Mouse (Mus musculus) kidney, postnatal 25 days (tissue): ENCODE data around the gene Enpp6.

Experiments used
- DNase-seq, 2 experiments: peaks; one replicate each; pipeline ENCODE4 v3.0.0; 2021; ENCODE audit warnings: mixed read lengths in 2 of 2

Enpp6 gene

DNA sequence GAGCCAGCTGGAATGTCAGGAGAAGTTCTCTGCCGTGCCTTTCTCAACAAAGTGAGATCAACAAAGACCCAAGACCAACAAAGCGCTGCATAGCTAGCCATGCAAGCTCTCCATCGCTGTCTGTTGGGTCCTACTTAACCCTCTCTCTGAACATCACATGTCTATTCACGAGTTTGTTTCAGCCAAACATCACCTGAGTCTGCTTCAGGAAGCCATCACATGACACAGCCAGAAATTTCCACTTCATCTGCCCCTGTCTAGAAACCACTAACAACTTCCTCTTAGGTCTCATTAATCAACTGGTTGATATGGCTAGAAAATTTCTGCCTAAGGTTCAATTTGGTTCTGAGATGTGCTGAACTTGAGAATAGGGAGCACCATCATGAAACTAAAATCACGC lies 85.3 kb downstream of the Enpp6 start:
- DNase-seq = no peak

DNA sequence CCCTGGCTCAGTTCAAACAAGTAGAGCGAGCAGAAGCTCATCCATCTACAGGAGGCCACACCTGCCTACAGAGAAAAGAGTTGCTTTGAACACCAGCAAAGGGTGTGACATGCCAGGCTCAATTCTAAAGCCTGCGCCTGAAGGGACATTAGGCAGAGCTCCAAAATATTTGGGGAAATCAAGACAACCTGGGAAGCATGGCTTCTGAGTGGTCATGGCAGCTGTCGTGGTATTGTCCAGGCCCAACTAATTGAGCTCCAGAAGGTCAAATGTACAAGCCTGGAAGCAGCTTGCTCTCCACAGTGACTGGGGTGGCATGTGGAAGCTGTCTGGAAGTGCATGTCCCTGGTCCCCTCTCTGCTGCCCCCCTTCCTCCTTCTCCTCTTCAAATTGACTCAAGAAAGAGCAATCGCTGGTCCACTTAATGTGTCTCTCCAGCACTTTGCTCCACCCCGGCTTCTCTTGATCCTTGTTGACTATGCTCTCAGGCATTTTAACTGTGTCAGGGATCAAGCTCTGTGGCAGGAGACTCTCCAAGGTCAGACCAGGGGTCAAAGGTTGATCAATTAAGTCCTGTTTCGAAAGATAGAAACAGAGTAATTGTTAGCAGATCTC lies 89.4 kb downstream of the Enpp6 start:
- DNase-seq = no peak

DNA sequence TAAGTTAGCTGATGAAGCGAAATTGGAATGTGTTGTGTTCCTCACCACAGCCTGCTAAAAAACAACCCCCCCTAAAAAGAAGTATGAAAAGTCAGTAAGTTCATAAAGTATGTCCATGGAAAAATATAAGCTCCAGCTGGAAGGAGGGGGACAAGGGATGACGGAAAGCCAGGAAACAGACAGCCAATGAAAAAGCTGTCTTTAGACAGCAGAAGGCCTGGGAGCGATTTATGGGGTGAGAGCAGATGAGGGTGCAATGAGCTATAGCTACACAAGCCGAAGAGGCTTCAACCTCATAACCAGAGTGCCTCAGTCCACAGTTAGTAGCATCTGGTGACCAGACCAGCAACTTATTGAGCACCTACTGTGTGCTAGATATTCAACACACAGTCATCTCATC lies 93.3 kb downstream of the Enpp6 start:
- no peak for DNase-seq

DNA sequence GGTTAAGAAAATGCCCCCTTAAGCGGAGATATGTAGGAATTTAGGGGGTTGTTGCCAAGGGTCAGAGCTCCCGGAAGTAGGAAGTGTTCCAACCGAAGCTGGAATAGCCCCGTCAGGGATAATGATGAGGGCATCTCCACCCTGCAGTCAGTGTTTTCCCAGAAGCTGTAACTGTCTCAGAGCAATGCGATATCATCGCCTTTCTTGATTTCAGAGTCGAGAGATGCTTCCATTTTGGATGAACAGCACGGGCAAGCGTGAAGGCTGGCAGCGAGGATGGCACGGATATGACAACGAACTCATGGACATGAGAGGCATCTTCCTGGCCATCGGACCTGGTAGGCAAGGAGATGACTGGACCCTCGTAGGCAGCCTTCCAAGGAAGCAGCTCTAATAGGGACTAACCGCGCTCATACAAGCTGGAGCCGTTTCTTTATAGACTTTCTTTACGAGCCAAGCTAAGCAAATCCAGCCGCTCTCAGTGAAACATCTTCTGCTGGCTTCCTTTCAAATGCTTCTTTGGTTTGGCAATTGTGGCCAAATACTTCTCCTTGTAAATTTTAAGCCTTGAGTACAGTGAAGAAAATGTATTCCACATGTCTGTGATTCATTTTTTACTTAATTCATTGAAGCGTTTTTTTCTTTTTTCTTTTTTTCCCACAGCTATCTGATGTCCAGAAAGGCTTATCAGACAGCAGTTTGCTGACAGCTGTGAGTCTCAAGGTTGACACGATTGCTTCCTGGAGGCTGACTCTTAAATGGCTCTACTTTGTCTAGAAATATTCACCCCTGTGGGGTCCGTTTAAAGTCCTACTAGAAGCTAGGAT lies 95.7 kb downstream of the Enpp6 start:
- peak; percentile 6 to 26 for DNase-seq

DNA sequence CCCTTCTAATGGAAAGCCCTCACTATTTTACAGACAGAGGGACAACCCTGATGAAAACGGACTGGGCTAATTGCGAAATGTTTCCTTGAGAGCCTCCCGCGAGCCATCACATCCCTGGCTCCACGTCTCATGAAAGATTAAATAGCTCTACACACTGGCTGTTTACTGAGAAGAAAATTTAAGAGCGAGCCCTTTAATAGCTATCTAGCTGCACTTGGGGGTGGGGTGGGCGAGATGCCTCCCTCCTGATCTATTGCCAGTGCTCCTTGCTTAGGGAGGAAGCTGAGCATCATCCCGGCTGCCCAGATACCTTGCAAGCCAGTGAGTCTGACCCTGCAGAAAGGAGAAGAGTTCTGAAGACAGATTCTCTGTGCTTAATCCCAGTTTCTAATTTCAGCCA lies 103.3 kb downstream of the Enpp6 start:
- DNase-seq = no peak

DNA sequence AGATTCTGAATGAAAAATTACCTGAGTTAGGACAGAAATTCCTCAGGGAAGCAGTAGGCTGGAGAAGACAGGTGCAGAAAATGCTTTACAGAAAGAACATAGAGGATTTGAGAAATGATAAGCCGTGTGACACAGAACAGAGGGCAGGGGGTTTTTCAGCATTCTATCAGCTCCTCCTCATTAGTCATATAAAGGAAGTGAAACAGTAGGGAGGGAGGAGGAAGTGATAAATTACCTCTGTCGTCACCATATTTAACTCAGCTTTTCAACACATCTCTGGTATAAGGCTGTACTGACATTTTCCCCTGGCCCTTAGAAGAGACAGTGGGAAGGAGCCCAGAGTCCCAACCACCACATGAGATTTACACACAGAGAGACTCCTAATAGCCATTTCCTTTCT lies 118.9 kb downstream of the Enpp6 start:
- DNase-seq = no peak

DNA sequence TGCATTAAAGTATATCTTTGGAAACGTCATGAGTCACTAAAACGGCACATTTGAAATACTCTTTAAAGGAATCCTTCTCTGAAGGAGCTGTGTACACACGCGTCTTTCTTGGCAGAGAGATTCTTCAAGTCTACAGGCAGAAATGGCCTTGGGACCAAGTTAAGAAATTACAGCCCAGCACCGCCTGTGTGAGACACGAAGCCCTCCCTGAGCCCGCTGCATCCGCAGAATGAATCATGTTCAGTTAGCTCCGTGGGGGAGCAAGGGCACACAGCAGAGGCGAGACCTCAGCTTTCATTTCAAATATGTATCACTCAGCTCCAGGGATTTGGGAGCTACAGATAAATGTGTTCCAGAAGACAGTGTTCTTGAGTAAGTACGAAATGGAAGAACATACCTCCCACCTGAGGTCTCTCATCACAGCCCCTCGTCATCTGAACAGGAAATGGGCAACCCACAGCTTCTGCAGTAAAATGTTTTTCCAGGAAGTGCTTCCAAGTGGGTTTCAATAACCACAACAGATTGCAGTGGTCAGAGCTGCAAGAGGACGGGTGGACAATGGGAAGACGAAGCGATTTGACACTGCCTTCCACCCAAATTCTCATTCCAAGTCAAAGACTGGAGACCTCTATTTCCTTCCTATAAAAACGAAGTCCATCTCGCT lies 127.6 kb downstream of the Enpp6 start:
- no peak for DNase-seq

DNA sequence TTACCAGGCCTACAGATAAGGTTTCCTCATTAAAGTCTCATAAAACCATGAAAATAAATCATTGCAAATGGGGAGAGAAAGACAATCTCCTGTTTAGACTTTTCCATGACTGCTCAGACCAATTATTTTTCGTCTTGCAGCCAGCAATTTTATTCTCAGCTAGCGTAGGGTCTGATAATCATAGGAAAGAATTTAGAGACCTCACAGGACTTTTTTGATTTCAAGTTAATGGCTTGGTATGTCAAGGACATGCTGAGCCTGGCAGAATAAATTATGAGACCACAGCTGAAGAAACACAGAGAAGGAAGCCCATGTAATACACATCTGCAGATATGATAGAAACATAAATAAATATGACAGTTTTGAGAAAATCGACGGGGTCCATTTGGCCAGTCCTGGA lies 130.6 kb downstream of the Enpp6 start:
- no peak for DNase-seq

DNA sequence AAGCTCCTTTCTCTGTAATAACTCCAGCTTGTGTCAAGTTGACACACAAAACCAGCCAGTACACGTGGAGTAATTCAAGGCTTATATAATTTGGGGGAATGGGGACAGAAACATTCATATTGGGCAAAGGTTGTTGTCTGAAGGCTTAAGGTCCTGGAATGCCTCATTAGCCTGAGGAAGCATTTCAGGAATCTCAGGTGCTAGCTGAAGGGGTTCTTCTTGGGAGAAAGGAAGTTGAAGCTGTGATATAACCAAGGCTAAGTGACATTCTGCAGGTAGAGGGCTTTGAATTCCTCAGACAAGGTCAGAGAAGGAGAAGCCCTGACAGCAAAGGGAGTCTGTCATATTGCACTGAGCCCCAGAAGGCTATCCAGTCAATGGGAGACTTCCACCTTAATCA lies 133.2 kb downstream of the Enpp6 start:
- no peak for DNase-seq

DNA sequence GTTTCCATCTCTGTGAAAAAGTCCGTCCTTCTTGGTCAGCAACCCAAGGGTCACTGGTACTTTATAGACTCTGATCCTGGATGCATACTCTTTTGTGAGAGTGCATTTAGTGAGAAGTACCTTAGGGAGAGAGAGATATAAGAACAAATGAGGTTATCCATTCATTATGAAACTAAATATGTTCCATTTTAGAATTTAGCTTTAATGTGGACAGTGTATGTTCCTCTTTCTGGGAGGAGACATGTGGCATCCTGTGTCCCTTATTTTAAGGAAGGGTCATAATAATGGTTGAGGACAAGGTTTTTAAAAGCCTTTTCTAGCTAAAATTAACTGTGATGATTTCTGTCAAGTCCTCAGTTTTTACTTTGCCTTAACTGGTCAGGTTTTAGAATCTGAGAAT lies 142.2 kb downstream of the Enpp6 start:
- DNase-seq = no peak

DNA sequence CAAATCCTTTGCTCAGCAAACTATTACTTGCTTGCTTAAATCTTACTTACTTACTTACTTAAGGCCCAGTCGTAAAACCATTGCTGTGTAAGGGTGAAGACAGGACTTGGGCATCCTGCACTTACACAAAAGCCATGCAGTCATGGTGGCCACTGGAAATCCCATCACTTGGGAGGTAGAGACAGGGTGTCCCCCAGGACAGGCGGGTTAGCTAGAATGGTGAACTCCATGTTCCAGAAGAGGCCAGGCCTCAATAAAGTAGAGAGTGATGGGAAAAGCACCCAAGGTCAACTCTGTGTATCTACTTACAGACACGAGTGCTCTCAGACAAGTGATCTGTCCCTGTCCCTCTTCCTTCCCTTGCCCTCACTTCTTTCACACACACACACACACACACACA lies 146.7 kb downstream of the Enpp6 start:
- DNase-seq = no peak

DNA sequence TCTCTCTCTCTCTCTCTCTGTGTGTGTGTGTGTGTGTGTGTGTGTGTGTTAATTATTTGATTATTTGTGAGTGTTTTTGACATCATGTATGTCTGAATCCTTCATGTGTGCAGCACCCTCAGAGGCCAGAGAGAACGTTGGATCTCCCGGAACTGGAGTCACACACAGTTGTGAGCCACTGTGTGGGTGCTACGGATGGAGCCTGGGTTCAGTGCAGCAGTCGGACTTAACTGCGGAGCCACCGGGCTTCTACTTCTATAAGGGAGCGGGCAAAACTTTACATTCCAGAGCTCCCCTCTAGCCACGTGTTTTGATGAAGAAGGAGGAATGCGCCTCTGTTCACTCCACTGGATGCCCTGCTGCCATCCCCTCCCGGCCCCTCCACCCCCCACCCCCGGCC lies 148.0 kb downstream of the Enpp6 start:
- no peak for DNase-seq

DNA sequence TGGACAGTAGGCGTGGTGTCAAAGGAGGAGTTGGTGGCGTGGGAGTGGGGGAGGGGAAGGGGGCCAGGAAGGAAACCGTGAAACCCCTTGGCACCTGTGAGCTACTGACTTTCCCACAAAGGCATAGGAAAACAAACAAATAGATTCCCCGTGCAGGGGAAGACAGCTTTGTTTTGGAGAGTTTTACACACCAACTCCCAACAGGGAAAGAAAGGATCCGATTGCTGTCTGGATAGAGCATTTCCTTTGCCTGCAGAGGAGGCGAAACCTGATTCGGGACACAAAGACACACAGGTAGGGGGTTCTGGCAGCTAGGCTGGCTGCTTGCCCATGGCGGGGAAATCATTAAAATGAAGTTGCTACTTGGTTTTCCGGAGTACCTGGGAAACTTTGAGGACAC lies 148.9 kb downstream of the Enpp6 start:
- peak; percentile 48 to 52 for DNase-seq

DNA sequence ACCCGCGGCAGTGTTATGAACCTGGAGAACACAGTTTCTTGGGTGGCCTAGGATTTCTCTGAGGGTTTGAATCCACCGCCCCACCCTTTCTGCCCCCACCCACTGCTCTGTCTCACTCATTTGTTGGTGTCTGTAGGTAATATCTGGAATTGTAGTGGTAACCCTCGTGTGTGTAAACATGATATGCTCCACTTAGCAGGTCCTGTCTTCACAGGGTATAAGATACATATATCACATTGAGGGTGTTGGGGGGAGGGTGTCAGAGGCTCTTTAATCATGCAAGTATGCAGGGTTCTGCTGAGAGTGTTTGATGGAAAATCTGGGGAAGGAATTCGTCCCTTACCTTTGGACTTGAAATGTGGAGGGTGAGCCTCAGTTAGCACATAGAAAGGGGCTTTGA lies 149.4 kb downstream of the Enpp6 start:
- no peak for DNase-seq

DNA sequence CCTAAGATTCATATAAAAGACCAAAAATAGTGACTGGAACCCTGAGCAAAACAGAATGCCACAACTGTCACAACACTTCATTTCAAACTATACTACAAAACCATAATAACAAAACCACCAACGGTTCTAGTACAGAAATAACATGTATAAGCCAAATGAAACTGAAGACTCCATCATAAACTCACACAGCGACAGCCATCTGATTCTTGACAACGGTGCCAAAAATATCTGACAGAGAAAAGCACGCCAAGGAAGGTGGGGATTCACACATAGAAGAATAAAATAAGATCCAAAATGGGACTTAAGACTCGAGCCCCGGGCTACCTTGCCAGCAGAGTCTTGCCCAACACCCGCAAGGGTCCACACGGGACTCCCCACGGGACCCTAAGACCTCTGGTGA lies 158.6 kb downstream of the Enpp6 start:
- DNase-seq = no peak
